9 mouse cellular contexts compared by ENCODE assay signal in the genomic region with DNA sequence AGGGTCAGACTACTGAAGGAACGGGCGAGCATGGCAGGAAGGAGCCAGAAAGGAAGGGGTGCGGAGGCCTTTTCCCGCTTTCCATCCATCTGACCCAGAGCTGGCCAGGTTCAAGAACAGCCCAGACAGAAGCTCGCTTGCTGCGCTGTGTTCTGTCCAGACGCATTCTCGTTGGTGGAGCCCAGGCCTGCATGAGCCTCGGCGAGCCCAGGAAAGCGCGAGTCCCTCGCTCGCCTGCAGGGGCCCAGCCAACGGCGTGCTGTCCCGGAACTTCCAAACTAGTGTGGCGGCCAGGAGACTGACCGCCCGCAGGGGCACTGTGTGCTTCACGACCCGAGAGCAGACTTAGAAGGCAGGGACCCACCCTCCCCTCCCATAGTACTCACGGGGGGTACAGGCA. TPM values are rescaled to one million over a fixed set of nuclear protein-coding genes. Genes with fewer than 3 reads are reported as not detected.
DNase-seq lines count a peak whose midpoint lies in the region; ATAC-seq lines count a peak whose summit lies in the region.
"Had no signal": no experiment of that assay in that cellular context is flagged by ENCODE, and none has a peak within 500 bp of the region (broad histone marks: within the 10 kb centered on the region; RNA-seq: fewer than 3 reads in every experiment).

No protein-coding gene starts in this region.

- H3K27me3 ChIP-seq in kidney, embryonic 15.5 days = peaks cover 99% of the 10 kb centered on the region
- peaks cover 100% of the 10 kb centered on the region for H3K27me3 ChIP-seq in liver, embryonic 13.5 days
- H3K27me3 ChIP-seq in neural tube, embryonic 14.5 days (ENCODE audit: control insufficient read depth, insufficient read depth, low read length) = peaks cover 42% of the 10 kb centered on the region

- H3K36me3 ChIP-seq in kidney, embryonic 15.5 days = no peaks in the 10 kb centered on the region
- no peaks in the 10 kb centered on the region for H3K36me3 ChIP-seq in liver, embryonic 13.5 days
- no peaks in the 10 kb centered on the region for H3K36me3 ChIP-seq in neural tube, embryonic 14.5 days (ENCODE audit: control insufficient read depth, insufficient read depth, low read length)

- ATAC-seq in kidney, embryonic 15.5 days (replicated peaks; ENCODE audit: low FRiP score) = peak; percentile 57
- 0 out of 4 replicates have a peak, but pooled peaks have one; percentile 33 to 38 for ATAC-seq in hematopoietic stem cell, adult 5-6 weeks (replicated peaks in 1 of 2; ENCODE audit: insufficient read depth in 1 of 2, low FRiP score in 2 of 2, low TSS enrichment in 1 of 2, low read depth in 1 of 2, poor library complexity in 2 of 2, severe bottlenecking in 2 of 2)
- ATAC-seq in liver, embryonic 13.5 days (ENCODE audit: low read depth) = peak; percentile 41; the same call in 1 of the 2 replicates
- ATAC-seq in neural tube, embryonic 14.5 days (ENCODE audit: low read depth) = peak; percentile 12; the same call in 1 of the 2 replicates
- ATAC-seq in activated CD4-positive, CD25-positive, alpha-beta regulatory T cell, adult 4 months = no peak

- DNase-seq in kidney, adult 8-10 months = no peak
- DNase-seq in embryo, embryonic 11 days = peak; percentile 86
- DNase-seq in liver, embryonic 13.5 days = no peak
- no peak for DNase-seq in B cell, adult 2 months

- no peaks in the 10 kb centered on the region for H3K9me3 ChIP-seq in kidney, embryonic 15.5 days (replicated peaks)
- H3K9me3 ChIP-seq in liver, embryonic 13.5 days (replicated peaks) = no peaks in the 10 kb centered on the region
- H3K9me3 ChIP-seq in neural tube, embryonic 14.5 days (ENCODE audit: control insufficient read depth, low read length) = no peaks in the 10 kb centered on the region

- peak overlapping the region; percentile 48 for H3K4me3 ChIP-seq in kidney, embryonic 15.5 days (replicated peaks)
- H3K4me3 ChIP-seq in liver, embryonic 13.5 days (replicated peaks) = peak overlapping the region; percentile 40
- peak overlapping the region; percentile 35 for H3K4me3 ChIP-seq in neural tube, embryonic 14.5 days (ENCODE audit: low read depth, low read length)

- peak overlapping the region; percentile 36; the same call in 1 of the 2 replicates for H3K9ac ChIP-seq in kidney, embryonic 15.5 days
- no peak overlapping the region for H3K9ac ChIP-seq in liver, embryonic 13.5 days
- peak overlapping the region; percentile 53 for H3K9ac ChIP-seq in neural tube, embryonic 14.5 days (replicated peaks; ENCODE audit: low read depth, low read length)

- no peak overlapping the region for H3K27ac ChIP-seq in kidney, embryonic 15.5 days
- no peak overlapping the region for H3K27ac ChIP-seq in liver, embryonic 13.5 days
- H3K27ac ChIP-seq in neural tube, embryonic 14.5 days (ENCODE audit: low read depth, low read length) = 0 out of 2 replicates have a peak overlapping the region, but pooled peaks have one; percentile 55

- peak overlapping the region; percentile 83 for H3K4me2 ChIP-seq in kidney, embryonic 15.5 days
- H3K4me2 ChIP-seq in liver, embryonic 13.5 days = peak overlapping the region; percentile 59
- peak overlapping the region; percentile 38; the same call in 1 of the 2 replicates for H3K4me2 ChIP-seq in neural tube, embryonic 14.5 days (ENCODE audit: low read depth, low read length)

- H3K4me1 ChIP-seq in kidney, embryonic 15.5 days = peaks cover 41% of the 10 kb centered on the region
- peaks cover 21% of the 10 kb centered on the region for H3K4me1 ChIP-seq in liver, embryonic 13.5 days (replicated peaks)
- H3K4me1 ChIP-seq in neural tube, embryonic 14.5 days (ENCODE audit: control insufficient read depth, insufficient read depth, low read length) = peaks cover 4% of the 10 kb centered on the region; the same call in 1 of the 2 replicates

- WGBS in kidney, embryonic 15.5 days = under 1% methylated on average over 23 of the region's 23 CpGs
- WGBS in liver, embryonic 13.5 days (ENCODE audit: insufficient replicate concordance) = under 1% methylated on average over 23 of the region's 23 CpGs
- WGBS in neural tube, embryonic 14.5 days = under 1% methylated on average over 23 of the region's 23 CpGs

RNA-seq across cellular contexts. Expression of gene Nkx6-1, which starts 1.6 kb away (rescaled TPM):
- 0.55 and 0.90 TPM in 2 replicates for polyA plus RNA-seq in kidney, embryonic 15.5 days (2015; fragmentation: Nextera tagmentation; extraction: Ambion mirVana)
- not detected in 2 replicates for total RNA-seq in hematopoietic stem cell, adult 5-6 weeks (2017)
- 0.06 TPM in 1 of 2 replicates, not detected in the other for polyA plus RNA-seq in liver, embryonic 13.5 days (2015; fragmentation: Nextera tagmentation; extraction: Ambion mirVana)
- polyA plus RNA-seq in neural tube, embryonic 14.5 days (2014; fragmentation: Nextera tagmentation; extraction: Ambion mirVana) = 4.7 and 5.4 TPM in 2 replicates
- polyA plus RNA-seq in activated CD4-positive, CD25-positive, alpha-beta regulatory T cell, adult 4 months (2017; shearing (Covaris generic)) = not detected
- total RNA-seq: gastrocnemius, postnatal 4 days had no signal
